Mouse (Mus musculus) right cerebral cortex, adult 2 months (tissue): ENCODE results near the gene Ccnd3.
"Not testable (repeated sequence)": the region's sequence is repeated elsewhere in the genome, so short reads cannot be mapped to it uniquely, and the experiment has no call there.

Source experiments
- DNase-seq, 2 experiments: peaks; one replicate each; pipeline ENCODE4 v3.0.0; 2021 to 2022; ENCODE audit warnings: low spot score in 2 of 2

The Ccnd3 gene

DNA sequence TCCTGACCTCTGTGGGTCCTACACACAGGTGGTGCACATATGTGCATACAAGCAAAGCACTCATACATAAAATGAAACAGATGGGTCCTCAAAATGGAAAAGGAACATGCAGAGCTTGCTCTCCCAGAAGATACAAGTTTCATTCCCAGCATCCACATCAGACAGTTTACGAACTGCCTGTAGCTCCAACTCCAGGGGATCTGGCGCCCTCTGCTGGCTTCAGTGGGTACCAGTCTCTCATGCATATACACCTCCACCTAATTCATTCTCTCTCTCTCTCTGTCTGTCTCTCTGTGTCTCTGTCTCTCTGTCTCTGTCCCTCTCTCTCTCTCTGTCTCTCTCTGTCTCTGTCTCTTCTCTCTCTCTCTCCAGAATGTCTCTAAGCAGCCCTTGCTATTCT, 22.4 kb upstream of the Ccnd3 start:
- DNase-seq: peak in 1 of 2 experiments; percentile 52

DNA sequence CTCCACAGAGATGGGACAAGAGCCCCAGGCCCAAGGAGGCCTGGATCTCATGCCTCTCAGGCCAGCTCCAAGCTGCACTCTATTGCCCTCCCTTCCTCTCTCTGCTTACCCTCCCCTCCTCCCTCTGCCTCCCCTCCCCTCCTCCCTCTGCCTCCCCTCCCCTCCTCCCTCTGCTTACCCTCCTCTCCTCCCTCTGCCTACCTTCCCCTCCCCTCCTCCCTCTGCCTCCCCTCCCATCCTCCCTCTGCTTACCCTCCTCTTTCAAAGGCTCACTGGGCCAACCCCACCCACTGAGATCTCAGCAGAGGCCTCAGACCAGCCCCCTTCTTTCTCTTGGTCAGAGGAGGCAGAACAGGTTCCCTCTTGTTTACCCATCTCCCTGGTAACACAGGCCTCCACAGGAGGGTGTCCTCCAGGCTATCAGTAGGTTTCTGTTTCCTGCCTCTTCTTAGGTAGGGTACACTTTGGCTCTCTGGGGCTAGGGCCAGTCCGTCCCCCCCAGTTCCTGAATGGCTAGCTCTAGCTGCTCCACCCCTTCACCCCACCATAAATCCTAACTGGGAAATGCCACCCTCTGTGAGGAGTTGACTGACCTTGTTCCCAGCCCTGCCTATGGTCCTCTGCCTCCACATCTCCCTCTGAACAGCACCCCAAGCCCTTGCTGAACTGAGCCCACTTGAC, 20.5 kb upstream of the Ccnd3 start:
- no peak for DNase-seq

DNA sequence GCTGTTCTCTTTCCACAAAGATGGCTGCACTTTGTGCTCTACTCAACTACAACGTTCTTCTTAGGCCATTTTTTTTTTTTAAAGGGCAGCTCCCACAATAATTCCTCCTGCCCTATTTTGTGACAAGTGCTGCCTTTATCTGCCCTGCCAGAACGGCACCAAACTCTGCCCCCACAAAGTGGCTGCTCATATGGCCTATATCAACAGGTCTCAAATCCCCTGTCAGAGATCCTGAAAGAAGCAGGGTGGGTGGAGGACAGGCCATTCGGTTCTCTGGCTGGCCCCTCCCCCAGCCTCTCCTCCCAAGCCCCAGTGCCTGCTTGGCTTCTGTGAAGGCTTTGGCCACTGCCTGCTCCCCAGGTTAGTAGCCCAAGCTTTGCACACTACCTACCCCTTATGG, 19.9 kb upstream of the Ccnd3 start:
- DNase-seq: no peak

DNA sequence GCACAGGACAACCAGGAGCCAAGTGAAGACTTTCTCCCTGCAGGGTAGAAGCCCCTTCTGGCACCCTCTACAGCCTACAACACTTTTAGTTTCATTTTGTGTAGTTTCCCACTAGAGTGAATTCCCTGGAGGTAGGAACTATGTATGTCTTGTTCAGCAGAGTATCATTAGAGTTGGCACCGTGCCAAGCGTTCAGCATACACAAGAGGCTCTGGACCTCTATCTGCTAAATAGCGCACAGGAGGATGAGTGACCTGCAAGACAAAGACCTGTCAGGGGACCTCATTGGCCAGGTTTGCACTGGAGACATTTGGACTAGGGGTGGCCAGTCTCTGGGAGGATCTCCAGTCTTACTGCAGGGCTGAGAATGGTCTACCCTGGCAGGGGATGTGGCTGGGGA, 19.1 kb upstream of the Ccnd3 start:
- DNase-seq: no peak

DNA sequence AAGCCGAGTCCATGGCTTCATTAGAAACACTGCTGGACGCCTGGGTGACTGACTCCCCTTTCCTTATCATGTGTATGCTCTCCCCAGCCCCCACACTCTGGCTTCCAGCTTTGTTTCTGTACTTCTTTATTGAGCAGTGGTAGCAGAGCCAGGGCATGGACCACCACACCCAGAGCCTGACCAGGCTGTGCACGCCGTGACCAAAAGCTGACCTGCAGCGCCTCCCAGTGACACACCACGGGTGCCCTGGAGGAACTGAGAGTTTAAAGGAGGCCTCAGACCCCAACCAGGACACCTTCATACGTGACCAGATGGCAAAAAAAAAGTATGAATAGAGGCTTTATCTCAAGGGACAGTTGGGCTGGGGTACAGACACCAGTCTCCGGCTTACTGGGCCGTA, 14.1 kb upstream of the Ccnd3 start:
- no peak for DNase-seq

DNA sequence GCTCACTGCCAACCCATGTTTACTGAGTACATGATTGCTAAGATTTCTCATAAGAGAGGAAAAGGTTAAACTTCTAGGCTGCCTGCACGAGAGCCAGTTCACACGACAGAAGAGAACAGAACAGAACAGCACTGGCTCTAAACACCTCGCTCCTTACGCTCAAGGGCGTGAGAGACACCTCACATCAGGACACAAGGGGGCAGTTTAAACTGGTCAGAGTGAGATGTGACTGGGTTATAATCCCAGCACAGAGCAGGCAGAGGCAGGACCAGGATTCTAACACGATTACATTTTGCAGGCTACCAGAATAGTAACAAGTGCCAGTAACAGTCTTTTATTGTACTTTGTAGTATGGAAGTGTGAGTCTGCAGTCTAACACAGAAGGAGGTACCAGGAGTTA, 12.1 kb upstream of the Ccnd3 start:
- no peak for DNase-seq

DNA sequence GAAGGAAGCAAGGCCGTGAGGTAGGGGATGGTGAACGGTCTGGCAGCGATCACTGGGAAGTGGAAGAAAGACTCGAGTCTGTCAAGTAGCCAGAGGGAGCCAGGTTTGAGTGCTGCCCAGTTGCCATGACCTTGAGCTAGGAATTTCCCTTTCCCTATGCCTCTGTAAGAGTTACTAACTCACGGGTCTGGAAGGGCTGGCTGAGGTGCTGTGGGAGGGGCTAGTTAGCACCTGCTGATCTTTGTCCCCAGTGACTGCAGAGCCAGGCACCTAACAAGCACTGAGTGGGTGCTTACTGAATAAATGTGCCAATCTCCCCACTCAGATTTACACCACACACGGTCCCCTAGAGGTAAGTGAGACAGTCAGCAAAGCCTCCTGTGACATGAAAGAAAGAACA, 11.2 kb upstream of the Ccnd3 start:
- DNase-seq: no peak

DNA sequence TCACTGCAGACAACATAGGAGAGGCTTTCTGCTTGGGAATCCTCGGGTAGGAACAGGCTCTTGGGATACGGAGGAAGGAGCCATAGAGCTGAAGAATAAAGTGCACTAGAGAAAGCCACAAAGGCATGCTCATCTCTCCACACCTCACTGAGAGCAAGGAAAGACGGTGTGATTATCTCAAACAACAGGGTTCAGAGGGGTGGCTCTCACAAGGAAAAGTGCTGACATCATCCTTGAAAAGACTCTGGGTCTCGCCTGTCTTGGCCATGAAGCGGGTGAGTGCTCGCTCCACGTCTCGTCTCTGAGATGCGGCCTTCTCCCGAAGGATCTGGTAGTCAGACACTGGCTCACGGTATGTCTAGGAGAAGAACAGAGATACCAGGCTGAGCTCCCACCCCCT, 10.7 kb upstream of the Ccnd3 start:
- DNase-seq: no peak

DNA sequence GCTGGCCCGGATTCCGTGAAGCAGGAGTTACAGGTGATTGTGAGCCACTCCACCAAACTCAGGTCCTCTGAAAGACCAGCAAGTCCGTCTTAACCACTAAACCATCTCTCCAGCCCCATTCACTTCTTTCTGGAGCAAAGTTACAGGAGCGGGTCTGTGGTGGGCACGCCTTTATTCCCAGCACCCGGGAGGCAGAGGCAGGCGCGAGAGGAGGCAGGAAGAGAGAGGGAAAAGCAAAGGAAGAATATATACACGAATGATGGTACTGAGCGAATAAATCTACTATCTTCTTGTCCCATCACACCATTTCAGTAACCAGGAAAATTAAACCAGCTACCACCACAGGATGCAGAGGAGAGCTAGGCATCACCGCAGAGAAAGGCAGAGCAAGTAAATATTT, 3.3 kb upstream of the Ccnd3 start:
- DNase-seq: no peak

DNA sequence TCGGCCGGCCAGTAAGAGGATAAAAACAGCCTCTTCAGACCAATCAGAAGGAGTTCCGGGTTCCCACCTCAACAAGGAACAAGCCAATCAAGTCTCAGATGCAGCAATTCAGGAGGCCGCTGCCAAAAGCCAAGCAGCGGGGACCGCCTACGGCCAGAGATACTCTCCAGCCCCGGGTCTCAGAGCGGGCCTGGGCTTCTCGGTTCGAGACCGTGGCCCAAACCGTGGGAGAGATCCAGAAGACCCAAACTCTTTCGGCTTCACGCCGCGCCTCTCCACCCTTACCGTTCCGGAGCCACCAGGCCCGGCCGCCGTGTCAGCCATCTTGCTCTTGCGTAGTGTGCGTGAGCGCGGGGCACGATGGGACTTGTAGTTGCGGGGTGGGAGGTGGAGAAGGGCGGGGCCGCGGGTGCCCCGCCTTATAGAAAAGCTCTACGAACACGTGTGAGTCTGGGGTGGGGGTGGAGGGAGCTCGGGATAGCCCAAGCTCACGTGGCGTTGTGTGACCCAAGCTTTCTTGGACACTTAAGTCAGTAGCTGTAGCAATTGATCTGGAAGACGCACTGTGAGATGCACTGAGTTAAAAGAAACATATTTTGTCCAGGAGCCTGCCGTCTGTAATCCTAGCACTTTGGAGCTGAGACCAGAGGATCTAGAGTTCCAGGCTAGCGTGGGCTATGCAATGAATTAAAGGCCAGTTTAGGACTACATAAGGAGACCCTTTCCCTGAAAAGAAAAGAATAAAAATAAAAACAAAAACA, 2.7 kb upstream of the Ccnd3 start, which contains the start of gene Taf8:
Gene Taf8, minus strand, starts transcription at position 347 of the 761 bp plus-strand sequence.
- peak; percentile 91 to 97 for DNase-seq

DNA sequence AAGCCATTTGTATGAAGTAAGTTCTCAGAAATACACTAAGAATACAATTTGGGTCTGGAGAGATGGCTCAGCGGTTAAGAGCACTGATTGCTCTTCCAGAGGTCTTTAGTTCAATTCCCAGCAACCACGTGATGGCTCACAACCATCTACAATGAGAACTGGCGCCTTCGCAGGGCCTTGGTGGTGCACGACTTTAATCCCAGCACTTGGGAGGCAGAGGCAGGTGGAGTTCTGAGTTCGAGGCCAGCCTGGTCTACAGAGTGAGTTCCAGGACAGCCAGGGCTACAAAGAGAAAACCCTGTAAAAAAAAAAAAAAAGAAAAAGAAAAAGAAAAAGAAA, 2.2 kb upstream of the Ccnd3 start:
- not testable (repeated sequence) for DNase-seq

DNA sequence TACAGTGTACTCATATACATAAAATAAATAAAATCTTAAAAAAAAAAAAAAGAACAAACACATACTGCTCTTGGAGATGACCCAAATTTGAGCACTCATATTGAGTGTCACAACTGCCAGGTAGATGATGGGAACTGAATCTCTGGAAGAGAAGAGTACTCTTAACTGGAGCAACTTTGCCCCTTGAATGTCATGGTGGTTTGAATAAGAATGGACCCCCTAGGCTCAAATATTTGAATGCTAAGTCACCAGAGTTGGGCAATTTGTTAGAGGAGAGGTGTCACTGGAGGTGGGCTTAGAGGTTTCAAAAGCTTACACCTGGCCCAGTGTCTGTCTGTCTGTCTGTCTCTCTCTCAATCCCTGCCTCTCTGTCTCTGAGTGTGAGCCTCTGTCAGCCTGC, 1.2 kb upstream of the Ccnd3 start:
- DNase-seq: no peak

DNA sequence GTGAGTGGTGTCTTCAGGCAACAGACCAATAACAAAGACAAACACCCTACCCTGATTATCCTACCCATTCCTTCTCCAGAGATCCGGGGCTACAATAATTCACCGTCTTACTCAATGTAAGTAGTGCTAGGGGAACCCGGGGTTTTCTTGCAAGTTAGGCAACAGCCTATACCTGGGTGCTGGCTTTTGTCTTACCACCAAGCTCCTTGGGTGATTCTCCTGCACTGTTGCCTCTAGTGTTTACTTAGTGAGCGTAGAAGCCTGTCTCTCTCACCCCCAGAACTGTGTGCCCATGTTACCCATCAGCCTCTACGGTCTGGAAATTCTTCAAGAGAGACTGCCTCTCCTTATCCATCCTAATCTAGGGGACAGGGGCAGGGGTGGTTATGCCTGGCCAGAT, 623 bp upstream of the Ccnd3 start:
- DNase-seq: no peak

DNA sequence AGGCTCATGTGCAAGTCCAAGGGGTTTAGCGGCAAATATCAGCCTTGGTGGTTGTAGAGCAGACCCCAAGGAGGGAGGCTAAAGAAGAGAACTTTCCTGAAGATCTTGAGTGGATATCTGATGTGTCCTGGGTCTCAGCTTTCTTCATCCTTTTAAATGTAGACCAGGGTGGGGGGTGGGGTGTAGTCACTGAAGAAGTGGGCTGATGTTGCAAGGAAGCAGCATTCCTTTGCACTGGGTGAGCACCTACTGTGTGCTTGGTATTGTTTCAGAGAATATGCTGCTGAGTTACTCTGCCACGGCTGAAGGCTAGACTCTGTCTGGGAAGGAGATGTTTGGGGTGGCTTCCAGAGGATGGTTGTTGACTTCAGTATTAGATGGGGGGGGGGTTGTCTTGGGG, 715 bp downstream of the Ccnd3 start:
- no peak for DNase-seq

DNA sequence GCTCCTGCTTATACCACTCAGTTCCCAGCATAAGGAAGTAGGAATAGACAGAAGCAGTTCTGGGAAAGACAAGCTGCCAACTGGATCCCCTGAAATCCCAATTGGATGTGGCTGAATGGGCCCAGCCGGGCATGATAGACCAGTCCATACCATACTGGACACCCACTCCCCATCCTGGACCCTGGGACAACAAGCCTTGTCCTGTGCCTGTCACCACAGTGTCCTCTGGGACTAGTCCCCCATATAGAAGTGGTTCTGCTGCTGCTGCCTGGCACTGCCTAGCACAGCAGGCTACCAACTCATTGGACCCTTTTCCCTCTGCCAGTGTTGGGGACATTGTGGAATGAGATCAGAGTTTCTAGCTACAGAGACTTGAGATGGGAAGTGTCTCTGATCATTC, 1.2 kb downstream of the Ccnd3 start:
- DNase-seq: no peak

DNA sequence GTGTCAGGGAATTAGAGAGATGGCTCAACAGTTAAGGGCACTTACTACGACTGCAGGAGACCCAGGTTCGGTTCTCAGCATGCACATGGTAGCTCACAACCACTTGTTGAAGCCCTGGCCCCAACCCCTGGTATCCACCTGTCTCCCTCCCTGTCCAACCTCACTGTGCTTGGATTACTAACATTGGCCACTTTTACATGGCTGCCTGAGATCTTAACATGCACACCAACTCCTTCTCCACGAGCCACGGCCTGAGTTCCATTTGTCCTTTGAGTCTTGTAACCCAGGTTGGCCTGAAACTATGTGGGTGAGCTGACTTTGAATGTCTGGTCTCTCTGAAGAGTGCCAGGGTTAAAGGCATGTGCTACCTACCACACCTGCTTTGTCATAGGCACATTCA, 1.8 kb downstream of the Ccnd3 start:
- no peak for DNase-seq

DNA sequence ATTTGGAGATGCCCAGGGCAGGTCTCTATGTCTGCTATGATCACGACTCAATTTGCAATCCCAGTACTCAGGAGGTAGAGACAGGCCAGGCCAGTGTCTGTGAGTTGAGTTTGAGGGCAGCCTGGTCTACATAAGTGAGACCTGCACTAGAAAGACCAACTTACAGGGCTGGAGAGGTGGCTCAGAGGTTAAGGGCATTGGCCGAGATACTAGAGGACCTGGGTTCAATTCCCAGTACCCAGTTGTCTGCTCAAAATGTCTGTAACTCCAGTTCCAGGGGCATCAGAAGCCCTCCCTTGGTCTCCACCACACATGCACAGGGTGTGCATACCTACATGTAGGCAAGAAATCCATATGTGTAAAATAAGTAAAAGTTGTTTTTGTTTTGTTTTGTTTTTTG, 2.7 kb downstream of the Ccnd3 start:
- no peak for DNase-seq

DNA sequence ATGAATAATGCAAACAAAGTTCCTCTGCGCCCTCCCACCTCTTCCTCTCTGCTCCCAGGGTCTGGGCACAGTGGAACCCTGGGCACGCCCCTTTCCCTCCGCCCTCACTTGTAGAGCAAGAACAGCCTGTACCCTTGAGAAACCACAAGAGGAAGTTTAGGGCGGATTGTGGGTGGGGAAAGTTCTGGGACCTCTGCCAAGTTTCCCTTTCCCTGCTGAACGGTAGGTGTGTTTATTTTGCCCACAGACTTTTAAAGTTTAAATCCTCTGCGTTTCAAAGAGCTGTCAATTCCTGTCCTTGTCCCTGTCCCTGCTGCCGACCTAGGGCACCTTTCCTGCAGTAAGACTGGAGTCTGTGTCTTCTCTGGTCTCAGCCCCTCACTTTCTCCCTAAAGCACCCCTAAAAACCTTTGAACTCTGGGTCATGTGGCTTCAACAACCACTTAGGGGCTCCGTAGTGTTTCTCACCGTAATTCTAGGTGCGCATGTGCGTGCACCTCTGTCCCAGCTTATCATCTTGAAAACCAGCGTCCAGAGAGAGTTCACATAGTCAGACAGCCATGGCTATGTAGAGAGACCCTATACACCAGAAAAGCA, 3.3 kb downstream of the Ccnd3 start:
- DNase-seq: peak; percentile 87 to 91

DNA sequence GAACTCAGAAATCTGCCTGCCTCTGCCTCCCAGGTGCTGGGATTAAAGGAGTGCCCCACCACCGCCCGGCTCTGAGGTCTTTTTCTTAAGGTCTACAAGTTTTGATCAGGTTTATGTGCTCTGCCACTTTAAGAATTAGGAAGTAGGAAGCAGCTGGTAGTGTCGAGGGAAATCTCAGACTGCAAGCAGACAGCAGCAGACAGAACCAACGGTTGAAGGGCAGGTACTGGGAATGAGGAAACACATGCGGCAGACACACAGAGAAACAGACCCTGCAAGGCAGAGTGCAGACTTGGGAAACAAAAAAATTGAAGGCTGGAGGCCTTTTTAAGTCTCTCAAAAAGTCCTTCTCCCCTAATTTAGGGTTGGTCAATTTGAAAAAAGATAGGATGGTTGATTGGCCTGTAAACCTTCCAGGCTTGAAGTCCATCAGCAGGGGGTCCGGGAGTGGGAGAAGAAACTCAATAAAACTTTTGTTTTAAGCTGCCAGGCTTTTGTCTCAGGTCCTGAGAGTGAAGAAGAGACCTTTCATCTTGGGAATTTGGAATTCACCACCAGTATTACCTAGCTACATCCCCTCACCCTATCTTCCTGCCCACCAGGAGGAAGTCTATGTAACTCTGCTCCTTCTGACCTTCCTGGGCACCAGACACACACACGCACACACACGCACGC, 4.3 kb downstream of the Ccnd3 start:
- DNase-seq: no peak

DNA sequence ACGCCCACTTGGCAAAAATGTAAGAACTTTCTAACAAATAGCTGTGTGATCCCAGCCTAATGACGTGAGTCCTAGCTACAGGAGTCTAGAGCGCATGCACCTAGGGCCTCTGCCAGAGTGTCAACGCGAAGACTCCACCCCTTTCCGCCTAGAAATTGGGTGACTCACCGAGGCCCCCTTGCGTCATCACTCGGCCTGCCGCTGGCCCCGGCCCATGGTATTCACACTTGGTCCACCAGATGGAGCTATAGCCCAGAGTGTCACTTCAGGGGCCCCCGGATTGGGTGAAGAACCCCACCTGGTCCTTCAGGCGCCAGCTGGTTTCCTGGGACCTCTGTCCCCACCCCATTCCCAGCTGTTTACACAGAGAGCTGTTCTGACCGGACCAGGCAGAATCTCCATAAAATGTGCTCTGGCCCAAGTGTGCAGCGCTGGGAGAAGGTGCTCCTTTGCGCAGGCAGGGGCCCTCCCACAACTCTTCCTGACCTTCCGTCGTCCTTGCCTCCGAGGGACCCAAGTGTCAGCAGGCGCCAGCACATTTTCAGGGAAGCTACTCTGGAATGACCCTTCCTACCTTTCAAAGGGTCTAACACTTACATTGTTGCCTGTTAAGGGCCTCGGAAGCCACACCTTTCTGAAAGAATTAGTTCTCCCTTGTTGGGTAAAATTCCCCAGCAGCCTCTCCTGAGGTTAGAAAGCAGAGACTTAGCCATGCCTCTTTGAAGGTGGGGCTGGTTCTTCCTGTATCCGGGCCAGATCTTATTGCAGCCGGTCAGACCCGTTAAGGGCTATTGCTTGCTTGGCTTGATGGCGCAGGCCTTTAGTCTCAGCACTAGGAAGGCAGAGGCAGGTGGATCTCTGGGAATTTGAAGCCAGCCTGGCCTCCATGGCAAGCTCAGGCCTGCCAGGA, 6.5 kb downstream of the Ccnd3 start:
- peak; percentile 97 for DNase-seq

DNA sequence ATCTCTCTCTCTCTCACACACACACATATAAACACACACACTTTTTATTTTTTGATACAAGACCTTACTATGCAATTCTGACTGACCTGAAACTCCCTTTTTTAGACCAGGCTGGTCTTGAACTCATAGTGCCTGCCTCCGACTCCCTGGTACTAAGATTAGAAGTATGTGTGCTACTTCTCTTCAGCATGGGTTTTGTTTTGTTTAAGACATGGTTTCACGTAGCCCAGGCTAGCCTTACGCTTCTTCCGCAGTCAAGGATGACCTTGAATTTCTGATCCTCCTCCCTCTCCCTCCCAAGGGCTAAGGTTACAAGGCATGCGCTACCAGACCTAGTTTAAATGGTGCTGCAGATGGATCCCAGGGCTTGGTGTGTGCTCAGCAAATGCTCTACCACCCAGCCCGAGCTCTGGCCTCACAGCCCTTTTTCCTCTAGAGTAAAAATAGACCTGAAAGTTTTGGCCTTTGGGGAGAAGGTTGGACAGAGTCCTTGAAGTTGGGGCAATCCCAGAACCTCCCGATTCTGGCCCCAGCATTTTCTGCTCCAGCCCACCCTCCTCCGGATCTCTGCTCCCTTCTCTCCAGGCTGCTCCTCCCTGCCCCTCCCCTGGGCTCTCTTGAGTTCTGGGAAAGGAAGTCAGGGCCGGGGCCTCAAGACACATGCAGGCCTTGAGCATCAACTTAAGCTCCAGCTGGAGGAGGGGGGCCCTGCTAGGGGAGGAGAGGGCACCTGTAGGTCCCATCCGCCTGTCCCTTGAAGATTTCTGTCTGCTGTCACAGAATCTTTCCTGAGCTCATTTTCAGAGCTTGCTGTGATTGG, 8.3 kb downstream of the Ccnd3 start:
- DNase-seq: no peak
